In genomic region chr7:57590451-57591248, GRCm38 (mm10) we compare ENCODE assay signal across 8 mouse cellular contexts.
A peak's percentile ranks its signal among the peaks of the same experiment; 100 is the strongest.
DNase-seq lines count a peak whose midpoint lies in the region; ATAC-seq and TF ChIP-seq lines count a peak whose summit lies in the region.

No protein-coding gene starts in this region.

- no peak overlapping the region; the same call in 1 of the 2 replicates for H3K9ac ChIP-seq in lung, embryonic 16.5 days (ENCODE audit: low read length)
- peak overlapping the region; percentile 55 for H3K9ac ChIP-seq in kidney, embryonic 14.5 days (ENCODE audit: low read depth, low read length)

- no peak for DNase-seq in lung, adult 18-20 months
- DNase-seq in cerebellum, postnatal 36 days = peak; percentile 84 to 89
- DNase-seq in liver = peak; percentile 70
- DNase-seq in urinary bladder, adult 2 months (ENCODE audit: low spot score) = peak; percentile 36

- TF ChIP-seq CTCF in olfactory bulb, adult 2 months (IDR thresholded peaks at IDR 0.05; ENCODE audit: insufficient read depth, low read depth, low read length) = no peak

- H3K4me3 ChIP-seq in lung, embryonic 16.5 days (ENCODE audit: low read length) = peak overlapping the region; percentile 60
- peak overlapping the region; percentile 66 for H3K4me3 ChIP-seq in kidney, embryonic 14.5 days (ENCODE audit: low read length)
- H3K4me3 ChIP-seq in olfactory bulb, adult 2 months (ENCODE audit: insufficient read depth, low read depth, low read length) = peak overlapping the region; percentile 90

- H3K27me3 ChIP-seq in lung, embryonic 16.5 days (ENCODE audit: control insufficient read depth, insufficient read depth, low read depth, low read length) = peaks cover 30% of the 10 kb centered on the region
- peaks cover 28% of the 10 kb centered on the region for H3K27me3 ChIP-seq in kidney, embryonic 14.5 days (ENCODE audit: control insufficient read depth, insufficient read depth, low read length)

- H3K4me1 ChIP-seq in lung, embryonic 16.5 days (replicated peaks; ENCODE audit: control insufficient read depth, insufficient read depth, low read length) = peaks cover 8% of the 10 kb centered on the region
- H3K4me1 ChIP-seq in kidney, embryonic 14.5 days (ENCODE audit: control insufficient read depth, insufficient read depth, low read length) = no peaks in the 10 kb centered on the region; the same call in 1 of the 2 replicates
- H3K4me1 ChIP-seq in olfactory bulb, adult 2 months (ENCODE audit: control insufficient read depth, insufficient read depth, low read length) = no peaks in the 10 kb centered on the region

- peak; percentile 96 for ATAC-seq in lung, embryonic 16.5 days (ENCODE audit: low read depth)
- peak; percentile 81 for ATAC-seq in granulocyte monocyte progenitor cell, adult 5-6 weeks (replicated peaks; ENCODE audit: poor library complexity, severe bottlenecking)
- ATAC-seq in kidney, embryonic 14.5 days (ENCODE audit: low FRiP score, low TSS enrichment) = peak; percentile 96

- WGBS in lung, embryonic 16.5 days = under 1% methylated on average over 32 of the region's 74 CpGs
- under 1% methylated on average over 58 of the region's 74 CpGs for WGBS in kidney, embryonic 14.5 days
- under 1% methylated on average over 68 of the region's 74 CpGs for WGBS in olfactory bulb, adult 2 months

- no peaks in the 10 kb centered on the region for H3K36me3 ChIP-seq in lung, embryonic 16.5 days (ENCODE audit: control insufficient read depth, insufficient read depth, low read length)
- no peaks in the 10 kb centered on the region for H3K36me3 ChIP-seq in kidney, embryonic 14.5 days (ENCODE audit: control insufficient read depth, insufficient read depth, low read length)

- H3K9me3 ChIP-seq in lung, embryonic 16.5 days (ENCODE audit: control insufficient read depth, low read length) = no peaks in the 10 kb centered on the region
- H3K9me3 ChIP-seq in kidney, embryonic 14.5 days (ENCODE audit: control insufficient read depth, low read length) = no peaks in the 10 kb centered on the region

- no peak overlapping the region for H3K27ac ChIP-seq in lung, embryonic 16.5 days (ENCODE audit: low read length)
- H3K27ac ChIP-seq in kidney, embryonic 14.5 days (ENCODE audit: low read depth, low read length) = no peak overlapping the region
- peak overlapping the region; percentile 90 for H3K27ac ChIP-seq in olfactory bulb, adult 2 months (ENCODE audit: insufficient read depth, low read depth, low read length)

- peak overlapping the region; percentile 96 for H3K4me2 ChIP-seq in lung, embryonic 16.5 days (ENCODE audit: low read depth, low read length)
- peak overlapping the region; percentile 96 for H3K4me2 ChIP-seq in kidney, embryonic 14.5 days (replicated peaks; ENCODE audit: low read depth, low read length)

- peak; percentile 78 for TF ChIP-seq POLR2A in olfactory bulb, adult 2 months (IDR thresholded peaks at IDR 0.05; ENCODE audit: insufficient read depth, low read depth, low read length)

Comparison
In these comparisons a context has a peak if more than half of its experiments do, and no peak if none do; other contexts are left out.
1. DNase-seq: peak in cerebellum, postnatal 36 days (2 of 2), liver (single experiment) and urinary bladder, adult 2 months (single experiment); none in lung, adult 18-20 months (0 of 2).
2. Peak in every context shown above with its lines, with median percentiles within 50 percentile points of each other: ATAC-seq and H3K4me3 ChIP-seq.